Mouse (Mus musculus): Measurements from ENCODE around the gene Gm20388.

- no peak for TF ChIP-seq POLR2A (IDR thresholded peaks at IDR 0.05; ENCODE audit: insufficient read depth, low read depth, low read length)
- TF ChIP-seq CTCF (IDR thresholded peaks at IDR 0.05; ENCODE audit: insufficient read depth, low read depth, low read length) = no peak
Observed at GRCm38 (mm10) chr8:120542995-120543394, 632.4 kb downstream of the Gm20388 start.

Data from olfactory bulb, adult 2 months (tissue).